Mouse (Mus musculus) forebrain, postnatal 0 days (tissue): ENCODE measurements around the gene Pank4. TPM values are rescaled to one million over a fixed set of nuclear protein-coding genes. Genes with fewer than 3 reads are reported as not detected.

Experiments used
- ATAC-seq: fragments of 200-750 bp; cut with Nextera tagmentation; 2 replicates; pipeline ENCODE4 v1.8.0; 2017; ENCODE audit warnings: mild to moderate bottlenecking, moderate library complexity
- DNase-seq: peaks from one replicate; pipeline ENCODE4 v3.0.0-alpha.2; 2015
- H3K27ac ChIP-seq: fragments of 300-500 bp; sonication (generic); 2 replicates; pipeline ENCODE4 v1.5.1; 2014; ENCODE audit warnings: low read depth, mild to moderate bottlenecking, antibody characterized with exemption, low read length, moderate library complexity, mixed read lengths
- H3K27me3 ChIP-seq: fragments of 300-500 bp; sonication (generic); 2 replicates; pipeline ENCODE4 v1.6.1; 2014; ENCODE audit warnings: mild to moderate bottlenecking, low read length, mixed read lengths; ENCODE audit not compliant: insufficient read depth
- H3K36me3 ChIP-seq: fragments of 300-500 bp; sonication (generic); 2 replicates; pipeline ENCODE4 v1.6.1; 2014; ENCODE audit warnings: mild to moderate bottlenecking, moderate library complexity; ENCODE audit not compliant: insufficient read depth
- H3K4me1 ChIP-seq: fragments of 300-500 bp; sonication (generic); 2 replicates; pipeline ENCODE4 v1.6.1; 2014; ENCODE audit warnings: antibody characterized with exemption; ENCODE audit not compliant: insufficient read depth
- H3K4me2 ChIP-seq: fragments of 300-500 bp; sonication (generic); 2 replicates; pipeline ENCODE4 v1.6.1; 2014; ENCODE audit warnings: low read depth, mild to moderate bottlenecking, moderate library complexity
- H3K4me3 ChIP-seq: fragments of 300-500 bp; sonication (generic); 2 replicates; pipeline ENCODE4 v1.5.1; 2014; ENCODE audit warnings: low read depth, low read length, mixed read lengths
- H3K9ac ChIP-seq: fragments of 300-500 bp; sonication (generic); 2 replicates; pipeline ENCODE4 v1.6.1; 2014; ENCODE audit warnings: mild to moderate bottlenecking
- H3K9me3 ChIP-seq: fragments of 300-500 bp; sonication (generic); 2 replicates; pipeline ENCODE4 v1.6.1; 2016; ENCODE audit warnings: low read length
- CTCF ChIP-seq: sonication (generic); IDR thresholded peaks from 2 replicates; pipeline ENCODE4 v1.5.1; 2016; ENCODE audit warnings: antibody characterized with exemption, control low read depth, low read depth
- WGBS: fragments of 180-500 bp; shearing (Covaris S2); extraction: QIAGEN DNeasy Blood & Tissue Kit; methylation state at CpG from one replicate; pipeline ENCODE4 v1.1.7; 2014; 5-methylcytosine and 5-hydroxymethylcytosine counted together
- polyA plus RNA-seq: library from polyadenylated mRNA; unstranded; fragments of >200 nt; fragmentation: Nextera tagmentation; extraction: Ambion mirVana; gene quantifications from 2 replicates; pipeline ENCODE4 v1.2.1, GENCODE M21; 2015
- total RNA-seq: library from RNA; depleted of rRNA; stranded (reverse); fragments of >200 nt; gene quantifications from 2 replicates; pipeline ENCODE4 v1.2.3, GENCODE M21; 2014

The Pank4 gene
- total and polyA plus RNA-seq, 2 experiments from 2014 or later: 22.6 to 39.7 TPM

GRCm38 (mm10) chr4:154952461-154953241 is 11.3 kb upstream of the Pank4 start:
- ATAC-seq (peak; percentile 8; the same call in 1 of the 2 replicates), DNase-seq (peak; percentile 50)
- Histone ChIP-seq H3K9me3 (no peaks in the 10 kb centered on the region), H3K9ac (no peak overlapping the region), H3K27ac (no peak overlapping the region), H3K36me3 (no peaks in the 10 kb centered on the region), H3K4me1 (peaks cover 7% of the 10 kb centered on the region), H3K4me2 (peak overlapping the region; percentile 13), H3K4me3 (no peak overlapping the region), H3K27me3 (no peaks in the 10 kb centered on the region)
- no peak for TF ChIP-seq CTCF
- 1% methylated on average over 26 of the region's 26 CpGs for whole genome bisulfite sequencing

- Histone ChIP-seq H3K4me2 (no peak overlapping the region), H3K9ac (no peak overlapping the region), H3K27me3 (no peaks in the 10 kb centered on the region), H3K27ac (no peak overlapping the region), H3K36me3 (no peaks in the 10 kb centered on the region), H3K4me3 (no peak overlapping the region), H3K9me3 (no peaks in the 10 kb centered on the region), H3K4me1 (peaks cover 22% of the 10 kb centered on the region)
- TF ChIP-seq CTCF: no peak
- DNase-seq (no peak), ATAC-seq (no peak)
- WGBS: 58% methylated on average over 9 of the region's 9 CpGs
Observed at GRCm38 (mm10) chr4:154956604-154957003, 7.3 kb upstream of the Pank4 start.

GRCm38 (mm10) chr4:154957289-154957993 is 6.5 kb upstream of the Pank4 start:
- Histone ChIP-seq H3K4me1 (peaks cover 24% of the 10 kb centered on the region), H3K9ac (peak overlapping the region; percentile 31; the same call in 1 of the 2 replicates), H3K36me3 (no peaks in the 10 kb centered on the region), H3K27ac (no peak overlapping the region), H3K27me3 (no peaks in the 10 kb centered on the region), H3K4me2 (peak overlapping the region; percentile 34; the same call in 1 of the 2 replicates), H3K9me3 (no peaks in the 10 kb centered on the region), H3K4me3 (no peak overlapping the region)
- WGBS: 33% methylated on average over 13 of the region's 13 CpGs
- DNase-seq (no peak), ATAC-seq (no peak)
- TF ChIP-seq CTCF: no peak

GRCm38 (mm10) chr4:154958171-154958570 is 5.8 kb upstream of the Pank4 start:
- H3K36me3 ChIP-seq: no peaks in the 10 kb centered on the region
- peak overlapping the region; percentile 34 for H3K4me2 ChIP-seq
- WGBS: 2% methylated on average over 15 of the region's 15 CpGs
- H3K4me3 ChIP-seq: no peak overlapping the region
- H3K27me3 ChIP-seq: no peaks in the 10 kb centered on the region
- TF ChIP-seq CTCF: no peak
- H3K27ac ChIP-seq: no peak overlapping the region
- peak; percentile 82 for DNase-seq
- H3K9me3 ChIP-seq: no peaks in the 10 kb centered on the region
- peak; percentile 66 for ATAC-seq
- H3K9ac ChIP-seq: peak overlapping the region; percentile 31; the same call in 1 of the 2 replicates
- peaks cover 31% of the 10 kb centered on the region for H3K4me1 ChIP-seq

GRCm38 (mm10) chr4:154958621-154959020 is 5.3 kb upstream of the Pank4 start:
- Histone ChIP-seq H3K4me3 (no peak overlapping the region), H3K27ac (no peak overlapping the region), H3K27me3 (no peaks in the 10 kb centered on the region), H3K36me3 (no peaks in the 10 kb centered on the region), H3K4me1 (peaks cover 32% of the 10 kb centered on the region), H3K9me3 (no peaks in the 10 kb centered on the region), H3K4me2 (peak overlapping the region; percentile 34), H3K9ac (no peak overlapping the region)
- 10% methylated on average over 8 of the region's 8 CpGs for WGBS
- no peak for TF ChIP-seq CTCF
- ATAC-seq (no peak), DNase-seq (no peak)

GRCm38 (mm10) chr4:154960021-154960689 is 3.8 kb upstream of the Pank4 start:
- TF ChIP-seq CTCF: no peak
- ATAC-seq: no peak; the same call in 1 of the 2 replicates
- peaks cover 36% of the 10 kb centered on the region for H3K4me1 ChIP-seq
- H3K4me2 ChIP-seq: peak overlapping the region; percentile 96
- H3K27ac ChIP-seq: 0 out of 2 replicates have a peak overlapping the region, but pooled peaks have one; percentile 70
- no peaks in the 10 kb centered on the region for H3K9me3 ChIP-seq
- peak overlapping the region; percentile 74 for H3K4me3 ChIP-seq
- 11% methylated on average over 20 of the region's 20 CpGs for WGBS
- no peaks in the 10 kb centered on the region for H3K36me3 ChIP-seq
- peak overlapping the region; percentile 68 for H3K9ac ChIP-seq
- H3K27me3 ChIP-seq: no peaks in the 10 kb centered on the region
- DNase-seq: peak; percentile 42
